In the genomic region with DNA sequence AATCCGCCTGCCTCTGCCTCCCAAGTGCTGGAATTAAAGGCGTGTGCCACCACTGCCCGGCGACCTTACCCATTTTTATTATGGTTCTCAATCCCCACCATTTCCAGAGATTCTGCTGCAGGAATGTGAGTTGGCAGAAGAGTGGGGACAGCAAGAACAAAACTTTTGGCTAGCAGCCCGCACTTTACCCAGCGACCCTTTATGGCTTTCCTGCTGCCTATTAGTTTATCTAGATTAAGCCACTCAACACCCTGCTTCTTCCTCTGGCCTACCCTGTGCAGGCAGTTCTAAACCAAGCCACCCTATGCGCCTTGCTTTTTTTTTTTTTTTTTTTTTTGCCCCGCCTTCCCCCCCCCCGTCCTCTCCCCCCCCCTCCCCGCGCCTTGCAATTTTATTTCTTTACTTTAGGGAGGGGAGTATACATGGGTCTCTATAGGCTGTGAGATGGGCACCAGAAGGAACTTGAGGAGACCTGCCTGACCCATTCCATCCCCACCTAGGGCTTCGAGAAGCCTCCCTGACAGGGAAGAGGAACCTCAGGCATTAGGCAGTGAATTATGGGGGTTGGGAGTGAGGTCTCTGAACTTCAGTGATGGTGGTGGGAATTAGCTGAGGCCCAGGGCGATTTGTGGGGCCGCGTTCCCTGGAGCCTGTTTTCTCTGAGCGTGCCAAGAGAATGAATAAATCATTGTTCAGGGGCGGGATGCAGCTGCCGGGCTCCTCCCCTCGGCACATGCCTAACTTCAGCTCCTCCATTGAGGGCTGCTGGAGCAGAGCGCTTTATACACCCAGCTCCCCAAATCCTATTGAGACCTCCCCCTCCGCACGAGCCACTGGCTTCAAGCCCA, we compare ENCODE assay signal across 8 mouse cellular contexts. TPM values are rescaled to one million over a fixed set of nuclear protein-coding genes. Genes with fewer than 3 reads are reported as not detected.
DNase-seq lines count a peak whose midpoint lies in the region; TF ChIP-seq lines count a peak whose summit lies in the region.

No protein-coding gene starts in this region.

- no peak for TF ChIP-seq CTCF in gastrocnemius, adult 2 months (IDR thresholded peaks at IDR 0.05)

- peak; percentile 21 for DNase-seq in gastrocnemius, adult 2 months
- no peak for DNase-seq in gastrocnemius, postnatal 36 days
- DNase-seq in embryo, embryonic 10.5 days (ENCODE audit: low spot score) = peak; percentile 87
- DNase-seq in heart, postnatal 4 days = peak; percentile 25
- DNase-seq in layer of hippocampus, adult 11-12 months (ENCODE audit: low spot score) = peak; percentile 44
- DNase-seq in lung, postnatal 4 days = peak; percentile 29 to 52
- peak; percentile 49 for DNase-seq in urinary bladder, postnatal 14 days (ENCODE audit: low spot score)
- DNase-seq in thymus, postnatal 4 days = no peak

- H3K27ac ChIP-seq in gastrocnemius, adult 2 months = no peak overlapping the region

- intact Hi-C loops in gastrocnemius, adult 2 months (cut with DNase I) = loop anchor here (2.0 kb wide), 1 partner anchor 239 kb away; no protein-coding TSS in a partner anchor
- intact Hi-C loops in gastrocnemius, postnatal 36 days (cut with DNase I) = loop anchor here (2.0 kb wide), 2 partner anchors 139 to 239 kb away; no protein-coding TSS in a partner anchor

- H3K4me3 ChIP-seq in gastrocnemius, adult 2 months = peak overlapping the region; percentile 23

RNA-seq across cellular contexts. Expression of gene 5730409E04Rik, which starts 7.8 kb away (rescaled TPM):
- total RNA-seq in gastrocnemius, adult 2 months (2021) = 10 to 100 TPM; 21.6 to 25.9 TPM
- total RNA-seq in gastrocnemius, postnatal 36 days (2021) = 10 to 100 TPM; 18.8 to 20.1 TPM
- 1 to 10 TPM; 6.1 to 6.6 TPM for total RNA-seq in heart, postnatal 4 days (2021)

RNA-seq across cellular contexts. Expression of gene Clspn, which starts 45.1 kb away (rescaled TPM):
- total RNA-seq in gastrocnemius, adult 2 months (2021) = under 1 TPM; 0.28 to 0.50 TPM
- under 1 TPM; 0.54 to 0.62 TPM for total RNA-seq in gastrocnemius, postnatal 36 days (2021)
- total RNA-seq in heart, postnatal 4 days (2021) = 10 to 100 TPM; 18.3 to 21.7 TPM

Comparison
In these comparisons a context has a peak if more than half of its experiments do, and no peak if none do; other contexts are left out.
1. DNase-seq: peak in gastrocnemius, adult 2 months (single experiment), embryo, embryonic 10.5 days (single experiment), heart, postnatal 4 days (single experiment), layer of hippocampus, adult 11-12 months (single experiment), lung, postnatal 4 days (2 of 2) and urinary bladder, postnatal 14 days (single experiment); none in gastrocnemius, postnatal 36 days (0 of 2) and thymus, postnatal 4 days (single experiment).
2. RNA of gene Clspn, which starts 45.1 kb away (total RNA-seq): 18.3 to 21.7 TPM in heart, postnatal 4 days; 0.54 to 0.62 TPM in gastrocnemius, postnatal 36 days and 0.28 to 0.50 TPM in gastrocnemius, adult 2 months; every median in the first group is over 10 times any median in the second.